Mouse (Mus musculus) right cerebral cortex, postnatal 25 days (tissue): ENCODE results near the gene Rem1.
"Not testable (repeated sequence)": the region's sequence is repeated elsewhere in the genome, so short reads cannot be mapped to it uniquely, and the experiment has no call there.

ENCODE experiments used
- DNase-seq: peaks from one replicate; pipeline ENCODE4 v3.0.0; 2022

Rem1 gene

DNA sequence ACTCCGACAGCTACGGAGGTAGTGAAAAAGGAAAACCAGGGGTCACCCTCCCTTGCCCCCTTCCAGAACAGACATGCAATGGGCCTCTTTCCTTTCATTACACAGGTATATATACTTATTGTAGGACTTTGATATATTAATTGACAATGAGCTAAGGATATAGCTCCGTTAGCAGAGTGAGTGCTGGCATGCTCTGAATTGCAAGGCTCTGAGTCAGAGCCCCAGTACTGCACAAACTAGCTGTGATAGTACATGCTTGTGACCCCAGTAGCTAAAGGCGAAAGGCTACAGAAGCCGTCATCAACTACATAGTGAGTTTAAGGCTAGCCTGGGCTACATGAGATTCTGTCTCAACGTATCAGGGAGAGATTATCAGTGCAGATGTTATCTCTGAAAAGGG lies 3.2 kb downstream of the Rem1 start:
- no peak for DNase-seq

- DNase-seq, result no peak
Measured at GRCm38 (mm10) chr2:152633334-152633733, 6.6 kb downstream of the Rem1 start.

DNA sequence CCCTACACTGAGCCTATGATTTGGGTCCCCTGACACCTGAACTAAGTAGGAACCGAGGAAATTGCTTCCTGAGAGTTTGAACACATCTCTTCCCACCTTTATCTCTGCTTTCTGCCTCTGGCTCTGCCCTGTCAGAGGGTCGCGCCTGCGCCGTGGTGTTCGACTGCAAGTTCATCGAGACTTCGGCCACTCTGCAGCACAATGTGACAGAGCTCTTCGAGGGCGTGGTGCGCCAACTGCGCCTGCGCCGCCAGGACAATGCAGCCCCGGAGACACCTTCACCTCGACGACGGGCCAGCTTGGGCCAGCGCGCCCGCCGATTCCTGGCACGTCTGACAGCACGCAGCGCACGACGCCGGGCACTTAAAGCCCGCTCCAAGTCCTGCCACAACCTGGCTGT lies 7.6 kb downstream of the Rem1 start:
- no peak for DNase-seq

GRCm38 (mm10) chr2:152636246-152637005 lies 9.7 kb downstream of the Rem1 start:
- DNase-seq, result no peak

DNA sequence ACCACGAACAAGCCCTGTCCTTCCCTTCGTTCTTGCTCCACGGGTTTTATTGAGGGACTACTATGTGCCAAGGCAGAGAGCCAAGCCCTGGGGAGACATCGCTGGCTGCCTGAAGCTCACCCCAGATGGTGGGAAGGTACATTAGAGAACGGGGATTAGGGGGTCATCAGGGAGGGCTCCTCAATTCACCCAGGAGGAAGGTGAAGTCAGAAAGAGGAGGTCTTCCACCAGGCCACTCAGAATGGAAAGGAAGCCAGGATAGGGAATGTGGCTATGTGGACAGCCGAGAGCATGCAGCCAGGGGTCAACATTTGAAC lies 10.2 kb downstream of the Rem1 start:
- DNase-seq, result no peak

DNA sequence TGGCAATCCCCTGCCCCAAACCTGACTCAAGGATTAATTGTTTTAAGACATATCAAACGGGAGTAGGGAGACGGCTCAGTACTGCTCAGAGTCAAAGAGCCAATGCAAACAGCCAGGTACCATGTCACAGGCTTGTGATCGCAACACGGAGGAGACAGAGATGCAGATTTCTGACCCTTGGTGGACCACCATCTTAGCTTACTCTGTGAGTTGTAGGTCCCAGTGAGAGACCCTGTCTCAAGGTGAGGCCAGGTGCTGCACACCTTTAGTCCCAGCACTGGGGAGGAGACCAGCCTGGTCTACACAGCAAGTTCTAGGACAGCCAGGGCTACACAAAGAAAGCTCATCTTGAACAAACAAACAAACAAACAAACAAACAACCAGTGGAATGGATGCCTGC lies 10.6 kb downstream of the Rem1 start:
- DNase-seq, result no peak

DNA sequence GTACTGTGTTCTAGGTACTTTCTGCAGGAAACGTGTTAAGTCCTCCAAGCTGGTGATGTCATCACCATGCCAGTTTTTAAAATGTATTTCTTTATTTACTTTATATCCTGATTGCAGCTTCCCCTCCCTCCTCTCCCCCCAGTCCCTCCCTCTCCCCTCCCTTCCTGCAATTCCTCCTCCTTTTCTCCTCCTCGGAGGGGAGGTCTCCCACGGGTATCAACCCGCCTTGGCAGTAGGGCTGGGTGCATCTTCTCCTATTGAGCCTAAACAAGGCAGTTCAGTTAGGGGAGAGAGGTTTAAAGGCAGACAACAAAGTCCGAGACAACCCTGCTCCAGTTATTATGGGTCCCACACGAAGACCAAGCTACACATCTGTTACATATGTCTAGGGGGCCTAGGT lies 12.1 kb downstream of the Rem1 start:
- no peak for DNase-seq

- DNase-seq, result no peak
Measured at GRCm38 (mm10) chr2:152639406-152640113, 12.8 kb downstream of the Rem1 start.

DNA sequence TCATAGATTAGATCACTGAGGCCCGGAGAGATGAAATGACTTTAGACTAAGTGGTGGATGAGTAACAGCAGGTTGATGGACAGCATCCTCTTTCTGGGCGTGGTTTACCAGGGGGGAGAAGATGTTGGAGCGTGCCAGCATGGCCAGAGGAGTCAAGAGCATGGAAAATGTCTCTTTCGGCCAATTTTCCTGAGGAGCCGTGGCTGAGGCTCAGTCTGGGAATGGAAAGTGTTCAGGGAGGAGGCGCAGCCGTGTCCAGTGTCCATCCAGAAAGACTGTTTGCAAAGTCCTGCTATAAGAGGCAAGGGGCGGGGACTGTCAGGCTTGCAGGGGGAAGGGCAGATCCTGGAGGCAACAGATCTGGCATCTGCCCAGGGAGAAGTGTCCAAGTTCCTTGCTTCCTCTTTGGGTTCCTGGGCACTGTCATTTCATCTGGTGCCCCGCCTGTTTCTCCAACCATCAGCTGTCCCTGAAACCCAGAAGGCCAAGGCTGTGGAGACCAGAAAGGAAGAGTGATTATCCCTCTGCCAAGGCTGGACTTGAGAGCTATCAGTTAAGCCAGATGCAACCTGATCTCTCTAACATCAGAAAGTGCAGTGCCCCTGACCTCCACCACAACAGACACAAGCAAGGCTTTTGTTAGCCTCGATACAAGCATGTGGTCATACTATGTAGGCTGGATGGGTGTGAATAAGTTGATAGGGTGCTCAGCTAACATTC lies 26.3 kb downstream of the Rem1 start:
- no peak for DNase-seq

DNA sequence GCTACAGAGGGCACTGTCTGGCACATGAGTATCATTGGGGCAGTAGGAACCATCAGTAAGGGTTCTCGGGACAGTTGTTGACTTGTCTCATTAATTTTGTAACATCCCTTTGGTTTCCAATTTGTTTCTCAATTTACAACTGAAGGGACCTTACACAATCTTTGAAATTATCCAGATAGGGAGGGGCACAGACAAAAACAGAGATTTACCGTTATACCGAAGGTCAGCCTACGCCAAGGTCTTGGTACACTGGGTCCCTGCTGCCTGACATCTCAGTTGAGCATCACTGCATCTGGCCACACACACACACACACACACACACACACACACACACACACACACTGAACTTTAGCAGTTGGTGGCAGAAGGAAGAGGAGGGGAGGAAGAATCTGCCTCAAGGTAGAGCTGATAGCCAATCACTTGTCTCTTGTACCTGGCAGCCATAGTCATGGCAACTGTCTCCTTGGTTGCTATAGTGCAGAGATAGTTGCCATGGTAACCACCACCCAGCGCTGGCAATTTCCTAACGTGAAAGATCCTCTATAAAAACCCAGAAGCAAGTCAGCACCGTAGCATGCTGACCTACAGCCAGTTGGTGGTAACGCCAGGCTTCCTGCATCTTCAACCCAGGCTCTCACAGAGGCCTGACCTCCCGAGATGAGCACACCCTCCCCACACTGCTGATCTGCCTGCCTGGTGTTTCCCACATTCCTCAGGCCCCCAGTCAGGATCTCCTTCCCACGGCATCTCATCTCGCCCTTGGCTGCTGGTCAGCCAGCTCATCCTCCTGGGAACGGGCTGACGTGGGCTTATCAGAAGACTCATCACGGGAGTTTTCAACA lies 27.3 kb downstream of the Rem1 start:
- DNase-seq, result peak; percentile 77

- DNase-seq, result no peak
Measured at GRCm38 (mm10) chr2:152657398-152657797, 30.6 kb downstream of the Rem1 start.

GRCm38 (mm10) chr2:152661163-152661562 lies 34.4 kb downstream of the Rem1 start:
- no peak for DNase-seq

DNA sequence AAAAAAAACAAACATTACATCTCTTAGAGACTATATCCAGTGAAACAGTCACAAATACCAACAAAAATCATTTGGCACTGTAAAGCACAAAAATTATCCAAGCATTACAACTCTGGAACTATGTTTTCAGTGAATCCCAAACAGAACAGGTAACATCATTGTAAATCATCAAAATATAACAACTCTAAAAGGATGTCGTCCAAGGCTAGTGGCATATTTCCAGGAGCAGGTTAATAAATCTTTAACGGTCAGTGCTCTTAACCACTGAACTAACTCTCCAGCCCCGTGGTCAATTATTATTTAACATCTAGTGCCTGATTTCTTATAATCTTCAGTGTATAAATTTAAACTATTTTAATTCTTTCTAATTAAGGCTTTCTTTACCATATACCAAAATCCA lies 39.4 kb downstream of the Rem1 start:
- DNase-seq, result not testable (repeated sequence)

DNA sequence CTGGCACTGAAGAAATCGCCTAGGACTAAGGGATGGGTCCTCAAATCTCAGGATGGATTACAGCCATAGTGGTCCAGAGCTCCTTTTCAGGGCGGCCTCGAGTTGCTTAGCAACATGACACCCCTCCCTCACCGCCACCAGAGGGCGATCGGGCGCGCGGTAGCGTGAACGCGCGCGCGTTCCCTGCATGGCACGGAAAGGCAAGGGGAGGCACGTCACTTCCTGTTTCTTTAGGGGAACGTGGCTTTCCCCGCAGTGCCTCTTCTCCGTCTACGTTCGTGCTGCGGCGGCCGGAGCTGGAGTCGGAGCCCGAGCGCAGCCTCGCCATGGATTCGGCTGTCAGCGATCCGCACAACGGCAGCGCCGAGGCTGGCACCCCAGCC lies 42.5 kb downstream of the Rem1 start, which contains the start of gene H13:
H13 (plus strand) TSS at position 206 of the 383 bp plus-strand sequence.
- peak; percentile 91 for DNase-seq

GRCm38 (mm10) chr2:152669639-152670484 lies 43.1 kb downstream of the Rem1 start:
- DNase-seq, result peak; percentile 51

- DNase-seq, result peak; percentile 40
Measured at GRCm38 (mm10) chr2:152670983-152671641, 44.4 kb downstream of the Rem1 start.

GRCm38 (mm10) chr2:152671642-152671999 lies 44.9 kb downstream of the Rem1 start:
- peak; percentile 46 for DNase-seq

DNA sequence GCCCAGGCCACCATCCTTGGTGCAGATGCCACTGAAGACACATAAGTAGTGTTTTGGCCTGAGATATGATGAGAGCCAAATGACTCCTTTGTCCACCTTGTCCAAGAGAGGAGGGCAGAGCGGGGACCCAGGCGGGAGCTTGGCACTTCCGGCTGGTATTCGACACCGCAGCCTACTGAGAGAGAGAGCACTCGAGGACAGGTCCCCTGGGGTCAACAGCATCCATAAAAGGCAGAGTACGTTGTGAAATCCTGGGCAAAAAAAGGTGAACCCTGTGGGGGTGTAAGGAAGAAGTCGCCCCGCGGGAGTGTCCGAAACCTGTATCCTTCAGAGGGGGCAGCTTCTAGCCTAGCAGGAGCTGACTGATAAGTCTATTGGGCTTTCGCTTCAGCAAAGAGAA lies 45.4 kb downstream of the Rem1 start:
- DNase-seq, result no peak

DNA sequence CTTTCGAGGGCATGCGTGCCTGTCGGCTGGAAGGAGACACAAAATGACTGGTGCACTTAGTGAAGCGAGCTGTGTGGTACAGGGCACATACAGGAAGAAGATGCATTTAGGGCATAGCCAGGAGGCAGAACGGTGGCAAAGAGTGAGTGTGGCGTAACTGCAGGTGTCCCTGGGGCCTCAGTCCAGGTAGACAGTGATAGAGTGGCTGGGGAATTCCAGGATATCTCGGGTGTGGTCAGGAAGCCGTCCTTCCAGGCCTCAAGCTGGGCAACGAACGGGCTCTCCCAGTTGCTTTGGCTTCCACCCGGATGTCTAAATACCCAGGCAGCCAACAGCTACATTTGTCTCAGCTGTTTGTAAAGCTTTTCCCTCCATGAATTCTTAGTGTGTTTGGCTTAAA lies 47.4 kb downstream of the Rem1 start:
- no peak for DNase-seq

- no peak for DNase-seq
Measured at GRCm38 (mm10) chr2:152675252-152675791, 48.6 kb downstream of the Rem1 start.

GRCm38 (mm10) chr2:152678302-152678701 lies 51.6 kb downstream of the Rem1 start:
- no peak for DNase-seq
